Mouse (Mus musculus) CH12.LX (cell line): Measurements from ENCODE around the gene Six3.

Experiments used
- BHLHE40 ChIP-seq: IDR thresholded peaks from 2 replicates; pipeline ENCODE4 v1.6.1; 2011; ENCODE audit warnings: mild to moderate bottlenecking, low read depth, low read length, improper control_type of control experiment
- CTCF ChIP-seq, 2 experiments: IDR thresholded peaks in 1 of 2; conservative IDR thresholded peaks in 1 of 2; 2 replicates each; pipeline ENCODE4 v1.5.1; 2011 to 2012; ENCODE audit warnings: low read depth in 2 of 2, low read length in 2 of 2, improper control_type of control experiment in 1 of 2, inconsistent platforms in 1 of 2, mild to moderate bottlenecking in 1 of 2, moderate library complexity in 1 of 2
- GABPA ChIP-seq: IDR thresholded peaks from 2 replicates; pipeline ENCODE4 v1.6.1; 2012; ENCODE audit warnings: low read depth, low read length, improper control_type of control experiment, inconsistent platforms; ENCODE audit not compliant: insufficient replicate concordance
- JUN ChIP-seq: IDR thresholded peaks from 2 replicates; pipeline ENCODE4 v1.6.1; 2011; ENCODE audit warnings: low read depth, mild to moderate bottlenecking, low read length, improper control_type of control experiment, moderate library complexity; ENCODE audit not compliant: insufficient read depth
- JUND ChIP-seq: conservative IDR thresholded peaks from 2 replicates; pipeline ENCODE4 v1.6.1; 2011; ENCODE audit warnings: low read depth, low read length, improper control_type of control experiment
- POLR2AphosphoS2 ChIP-seq: IDR thresholded peaks from 2 replicates; pipeline ENCODE4 v1.6.1; 2011; ENCODE audit warnings: low read depth, low read length, improper control_type of control experiment
- SIN3A ChIP-seq: IDR thresholded peaks from 2 replicates; pipeline ENCODE4 v1.6.1; 2012; ENCODE audit warnings: low read length, improper control_type of control experiment, inconsistent platforms
- ZC3H11A ChIP-seq: IDR thresholded peaks from 2 replicates; pipeline ENCODE4 v1.6.1; 2012; ENCODE audit warnings: low read depth, mild to moderate bottlenecking, inconsistent platforms, low read length, improper control_type of control experiment

DNA sequence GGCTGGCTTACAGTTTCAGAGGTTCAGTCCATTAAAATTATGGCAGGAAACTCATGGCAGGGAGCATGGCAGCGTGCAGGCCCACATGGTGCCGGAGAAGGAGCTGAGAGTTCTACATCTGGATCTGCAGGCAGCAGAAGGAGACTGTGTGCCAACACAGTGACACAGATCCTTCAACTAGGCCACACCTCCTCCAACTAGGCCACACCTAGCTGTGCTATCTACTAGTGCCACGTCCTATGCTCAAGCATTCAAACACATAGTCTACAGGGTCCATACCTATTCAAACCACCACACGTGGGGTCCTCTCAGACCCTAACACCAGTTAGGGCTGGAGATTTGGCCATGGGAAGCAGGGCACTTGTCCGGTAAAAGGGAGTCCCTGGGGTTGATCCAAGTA is 27.6 kb upstream of the Six3 start:
- TF ChIP-seq CTCF (conservative IDR thresholded peaks at IDR 0.05 in 1 of 2, IDR thresholded peaks at IDR 0.05 in 1 of 2; ENCODE audit: low read depth in 2 of 2, low read length in 2 of 2) (no peak), ZC3H11A (no peak), JUND (no peak), JUN (no peak), GABPA (no peak), SIN3A (no peak), BHLHE40 (no peak), POLR2AphosphoS2 (no peak)
